Mouse (Mus musculus) E14TG2a.4 (cell line): Measurements from ENCODE around the gene Tns4.
A peak's percentile ranks its signal among the peaks of the same experiment; 100 is the strongest.

Experiments used
- H3K27me3 ChIP-seq: 2 replicates; pipeline ENCODE4 v1.6.1; 2014; ENCODE audit warnings: low read length, control low read depth; ENCODE audit not compliant: insufficient read depth
- H3K36me3 ChIP-seq: 2 replicates; pipeline ENCODE4 v1.6.1; 2014; ENCODE audit warnings: low read length, control low read depth; ENCODE audit not compliant: insufficient read depth
- H3K4me1 ChIP-seq: replicated peaks from 2 replicates; pipeline ENCODE4 v1.6.1; 2014; ENCODE audit warnings: low read depth, low read length, control low read depth
- H3K4me3 ChIP-seq: replicated peaks from 2 replicates; pipeline ENCODE4 v1.5.1; 2014; ENCODE audit warnings: mild to moderate bottlenecking, low read length
- H3K9me3 ChIP-seq: 2 replicates; pipeline ENCODE4 v1.6.1; 2014; ENCODE audit warnings: low read length, control low read depth
- CTCF ChIP-seq: conservative IDR thresholded peaks from 2 replicates; pipeline ENCODE4 v1.5.1; 2014; ENCODE audit warnings: low read length
- NANOG ChIP-seq: IDR thresholded peaks from 2 replicates; pipeline ENCODE4 v1.6.1; 2014; ENCODE audit warnings: borderline replicate concordance, low read length, mixed read lengths
- POU5F1 ChIP-seq: IDR thresholded peaks from 2 replicates; pipeline ENCODE4 v1.6.1; 2014; ENCODE audit warnings: low read length, borderline replicate concordance

Gene Tns4

GRCm38 (mm10) chr11:99121218-99121631 lies 32.1 kb upstream of the Tns4 start:
- Histone ChIP-seq H3K4me3 (no peak overlapping the region), H3K27me3 (no peaks in the 10 kb centered on the region; the same call in 1 of the 2 replicates), H3K9me3 (no peaks in the 10 kb centered on the region), H3K36me3 (no peaks in the 10 kb centered on the region), H3K4me1 (peaks cover 74% of the 10 kb centered on the region)
- TF ChIP-seq POU5F1 (no peak), CTCF (no peak), NANOG (no peak)

GRCm38 (mm10) chr11:99120524-99121217 lies 31.6 kb upstream of the Tns4 start:
- Histone ChIP-seq H3K4me1 (peaks cover 75% of the 10 kb centered on the region), H3K27me3 (no peaks in the 10 kb centered on the region), H3K36me3 (no peaks in the 10 kb centered on the region), H3K9me3 (no peaks in the 10 kb centered on the region), H3K4me3 (peak overlapping the region; percentile 63)
- TF ChIP-seq POU5F1 = no peak
- TF ChIP-seq CTCF = no peak
- no peak for TF ChIP-seq NANOG

GRCm38 (mm10) chr11:99118963-99119362 lies 29.9 kb upstream of the Tns4 start:
- Histone ChIP-seq H3K36me3 (no peaks in the 10 kb centered on the region), H3K4me1 (peaks cover 60% of the 10 kb centered on the region), H3K9me3 (no peaks in the 10 kb centered on the region), H3K4me3 (no peak overlapping the region), H3K27me3 (no peaks in the 10 kb centered on the region)
- TF ChIP-seq POU5F1 (no peak), CTCF (no peak), NANOG (no peak)

- TF ChIP-seq CTCF (peak; percentile 78), POU5F1 (no peak), NANOG (no peak)
- H3K4me1 ChIP-seq = peaks cover 60% of the 10 kb centered on the region
- H3K9me3 ChIP-seq = no peaks in the 10 kb centered on the region
- H3K4me3 ChIP-seq = no peak overlapping the region
- H3K36me3 ChIP-seq = no peaks in the 10 kb centered on the region
- no peaks in the 10 kb centered on the region for H3K27me3 ChIP-seq
Observed at GRCm38 (mm10) chr11:99118420-99118819, 29.3 kb upstream of the Tns4 start.

GRCm38 (mm10) chr11:99117907-99118306 lies 28.8 kb upstream of the Tns4 start:
- TF ChIP-seq NANOG (peak; percentile 45; the same call in 1 of the 2 replicates), CTCF (no peak), POU5F1 (no peak)
- H3K27me3 ChIP-seq = no peaks in the 10 kb centered on the region
- no peaks in the 10 kb centered on the region for H3K36me3 ChIP-seq
- peaks cover 56% of the 10 kb centered on the region for H3K4me1 ChIP-seq
- H3K4me3 ChIP-seq = no peak overlapping the region
- H3K9me3 ChIP-seq = no peaks in the 10 kb centered on the region

- no peaks in the 10 kb centered on the region for H3K9me3 ChIP-seq
- no peaks in the 10 kb centered on the region for H3K27me3 ChIP-seq
- H3K4me3 ChIP-seq = no peak overlapping the region
- TF ChIP-seq POU5F1 = no peak
- TF ChIP-seq CTCF = no peak
- TF ChIP-seq NANOG = no peak
- no peaks in the 10 kb centered on the region for H3K36me3 ChIP-seq
- H3K4me1 ChIP-seq = peaks cover 47% of the 10 kb centered on the region
Observed at GRCm38 (mm10) chr11:99115940-99116339, 26.8 kb upstream of the Tns4 start.

- Histone ChIP-seq H3K4me3 (no peak overlapping the region), H3K9me3 (no peaks in the 10 kb centered on the region), H3K27me3 (no peaks in the 10 kb centered on the region), H3K4me1 (peaks cover 47% of the 10 kb centered on the region), H3K36me3 (no peaks in the 10 kb centered on the region)
- no peak for TF ChIP-seq POU5F1
- TF ChIP-seq CTCF = no peak
- no peak for TF ChIP-seq NANOG
Observed at GRCm38 (mm10) chr11:99113111-99113510, 24.0 kb upstream of the Tns4 start.

- no peaks in the 10 kb centered on the region for H3K36me3 ChIP-seq
- no peak overlapping the region for H3K4me3 ChIP-seq
- H3K9me3 ChIP-seq = no peaks in the 10 kb centered on the region
- TF ChIP-seq CTCF = no peak
- peaks cover 44% of the 10 kb centered on the region for H3K4me1 ChIP-seq
- H3K27me3 ChIP-seq = no peaks in the 10 kb centered on the region
Observed at GRCm38 (mm10) chr11:99112700-99113099, 23.6 kb upstream of the Tns4 start.

GRCm38 (mm10) chr11:99111631-99112030 lies 22.5 kb upstream of the Tns4 start:
- no peak for TF ChIP-seq NANOG
- TF ChIP-seq CTCF = no peak
- no peak for TF ChIP-seq POU5F1
- Histone ChIP-seq H3K4me3 (no peak overlapping the region), H3K27me3 (no peaks in the 10 kb centered on the region), H3K4me1 (peaks cover 48% of the 10 kb centered on the region), H3K9me3 (no peaks in the 10 kb centered on the region), H3K36me3 (no peaks in the 10 kb centered on the region)
